Mouse (Mus musculus) myocyte (in vitro differentiated cells): Measurements from ENCODE around the gene Hist1h2bf.
A peak's percentile ranks its signal among the peaks of the same experiment; 100 is the strongest.
"Not testable (repeated sequence)": the region's sequence is repeated elsewhere in the genome, so short reads cannot be mapped to it uniquely, and the experiment has no call there.

ENCODE experiments used
- CEBPB ChIP-seq: IDR thresholded peaks from 2 replicates; pipeline ENCODE4 v1.6.1; 2011; ENCODE audit warnings: mild to moderate bottlenecking, moderate library complexity; ENCODE audit not compliant: poor library complexity, insufficient read depth, severe bottlenecking
- E2F4 ChIP-seq: IDR thresholded peaks from one replicate; pipeline ENCODE4 v1.6.1; 2011; ENCODE audit warnings: mild to moderate bottlenecking, control low read depth, moderate library complexity; ENCODE audit not compliant: insufficient read depth
- MAX ChIP-seq: IDR thresholded peaks from one replicate; pipeline ENCODE4 v1.6.1; 2011; ENCODE audit warnings: low read depth, mild to moderate bottlenecking, control low read depth
- MYOD1 ChIP-seq, 3 experiments: IDR thresholded peaks; one replicate each; pipeline ENCODE4 v1.6.1; 2011; ENCODE audit warnings: control low read depth in 2 of 3, low read depth in 2 of 3, mild to moderate bottlenecking in 2 of 3, moderate library complexity in 1 of 3; ENCODE audit not compliant: insufficient read length in 2 of 3, control insufficient read depth in 1 of 3
- POLR2A ChIP-seq: IDR thresholded peaks from one replicate; pipeline ENCODE4 v1.6.1; 2011; ENCODE audit warnings: low read depth, mild to moderate bottlenecking, control low read depth, moderate library complexity; ENCODE audit not compliant: insufficient read length
- POLR2AphosphoS2 ChIP-seq: IDR thresholded peaks from one replicate; pipeline ENCODE4 v1.6.1; 2011; ENCODE audit warnings: low read depth, control low read depth; ENCODE audit not compliant: insufficient read length
- TCF12 ChIP-seq: IDR thresholded peaks from one replicate; pipeline ENCODE4 v1.6.1; 2011; ENCODE audit warnings: mild to moderate bottlenecking, control low read depth; ENCODE audit not compliant: poor library complexity, insufficient read depth, severe bottlenecking
- TCF3 ChIP-seq: IDR thresholded peaks from one replicate; pipeline ENCODE4 v1.6.1; 2011; ENCODE audit warnings: low read depth, control low read depth; ENCODE audit not compliant: insufficient read length
- USF1 ChIP-seq: IDR thresholded peaks from one replicate; pipeline ENCODE4 v1.6.1; 2011; ENCODE audit warnings: low read depth, mild to moderate bottlenecking, control low read depth, moderate library complexity

DNA sequence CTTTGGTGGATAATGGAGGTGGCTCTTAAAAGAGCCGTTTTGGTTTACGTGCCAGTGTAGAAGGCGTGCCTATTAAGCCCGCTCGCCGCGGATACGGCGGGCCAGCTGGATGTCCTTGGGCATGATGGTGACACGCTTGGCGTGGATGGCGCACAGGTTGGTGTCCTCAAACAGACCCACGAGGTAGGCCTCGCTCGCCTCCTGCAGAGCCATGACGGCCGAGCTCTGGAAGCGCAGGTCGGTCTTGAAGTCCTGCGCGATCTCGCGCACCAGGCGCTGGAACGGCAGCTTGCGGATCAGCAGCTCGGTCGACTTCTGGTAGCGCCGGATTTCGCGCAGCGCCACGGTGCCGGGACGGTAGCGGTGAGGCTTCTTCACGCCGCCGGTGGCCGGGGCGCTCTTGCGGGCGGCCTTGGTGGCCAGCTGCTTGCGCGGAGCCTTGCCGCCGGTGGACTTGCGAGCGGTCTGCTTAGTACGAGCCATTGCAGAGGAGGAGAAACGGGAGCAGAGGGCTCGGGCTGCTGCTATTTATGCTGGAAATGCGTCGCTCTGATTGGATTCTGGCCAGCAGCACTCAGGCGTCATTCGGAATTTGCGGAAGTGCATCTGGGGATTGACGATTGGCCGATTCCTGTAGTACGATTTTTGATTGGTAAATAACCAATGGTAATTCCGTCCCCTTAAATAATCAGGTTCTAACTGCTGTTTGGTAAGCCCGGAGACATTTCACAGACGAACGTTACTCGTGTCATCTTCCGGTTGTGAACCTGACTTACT, 11.9 kb downstream of the Hist1h2bf start, which contains the start of gene Hist1h3e:
- TF ChIP-seq MAX; POLR2A; E2F4; TCF12; TCF3; MYOD1 (IDR thresholded peaks at IDR 0.05; ENCODE audit: control insufficient read depth in 1 of 3, insufficient read length in 2 of 3, low read depth in 2 of 3); USF1; CEBPB: not testable (repeated sequence)
- peak; percentile 95 for TF ChIP-seq POLR2AphosphoS2
